Mouse (Mus musculus) megakaryocyte, embryonic 14.5 days (primary cell): ENCODE data around the gene Fbxo4. TPM values are rescaled to one million over a fixed set of nuclear protein-coding genes. Genes with fewer than 3 reads are reported as not detected.

Experiments used
- H3K27me3 ChIP-seq: replicated peaks from 2 replicates; pipeline ENCODE3; 2012; ENCODE audit warnings: inconsistent platforms
- H3K36me3 ChIP-seq: replicated peaks from 2 replicates; pipeline ENCODE3; 2012; ENCODE audit warnings: low read length, inconsistent platforms, mixed read lengths
- H3K4me1 ChIP-seq: 2 replicates; pipeline ENCODE4 v1.6.1; 2012; ENCODE audit warnings: inconsistent platforms
- H3K4me3 ChIP-seq: replicated peaks from 2 replicates; pipeline ENCODE3; 2012; ENCODE audit warnings: moderate library complexity, mild to moderate bottlenecking, inconsistent platforms
- H3K9me3 ChIP-seq: 2 replicates; pipeline ENCODE4 v1.6.1; 2012; ENCODE audit warnings: inconsistent platforms
- FLI1 ChIP-seq: IDR thresholded peaks from 2 replicates; pipeline ENCODE4 v1.6.1; 2012; ENCODE audit warnings: low read length, inconsistent platforms, mixed read lengths
- GATA1 ChIP-seq: IDR thresholded peaks from 3 replicates; pipeline ENCODE4 v1.6.1; 2012; ENCODE audit warnings: mixed read lengths, low read length, inconsistent platforms, borderline replicate concordance
- polyA plus RNA-seq: library from polyadenylated mRNA; stranded (reverse); fragments of >175 nt; gene quantifications from 2 replicates; pipeline ENCODE4 v1.2.3, GENCODE M21; 2012; ENCODE audit warnings: low replicate concordance; ENCODE audit not compliant: insufficient read depth

Fbxo4 gene
- polyA plus RNA-seq, 1 experiment: 1.6 TPM

DNA sequence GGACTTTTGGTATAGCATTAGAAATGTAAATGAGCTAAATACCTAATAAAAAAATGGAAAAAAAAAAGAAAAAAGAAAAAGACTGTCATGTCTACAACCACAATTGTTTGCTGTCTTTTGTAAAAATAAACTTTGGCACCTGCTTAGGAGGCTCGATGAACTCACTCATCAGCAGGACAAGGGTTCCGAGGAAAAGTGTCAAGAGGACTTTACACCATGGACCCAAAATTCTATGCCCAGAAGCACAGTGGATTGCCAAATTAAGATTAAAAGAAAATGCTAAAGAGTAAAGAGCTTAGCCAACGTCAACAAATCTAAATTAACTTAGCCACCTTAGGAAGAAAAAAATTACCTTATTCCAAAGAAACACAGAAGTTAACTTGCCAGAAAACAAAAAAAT is 43.3 kb downstream of the Fbxo4 start:
- TF ChIP-seq FLI1 (no peak), GATA1 (no peak)
- no peaks in the 10 kb centered on the region for H3K9me3 ChIP-seq
- H3K27me3 ChIP-seq: no peaks in the 10 kb centered on the region

DNA sequence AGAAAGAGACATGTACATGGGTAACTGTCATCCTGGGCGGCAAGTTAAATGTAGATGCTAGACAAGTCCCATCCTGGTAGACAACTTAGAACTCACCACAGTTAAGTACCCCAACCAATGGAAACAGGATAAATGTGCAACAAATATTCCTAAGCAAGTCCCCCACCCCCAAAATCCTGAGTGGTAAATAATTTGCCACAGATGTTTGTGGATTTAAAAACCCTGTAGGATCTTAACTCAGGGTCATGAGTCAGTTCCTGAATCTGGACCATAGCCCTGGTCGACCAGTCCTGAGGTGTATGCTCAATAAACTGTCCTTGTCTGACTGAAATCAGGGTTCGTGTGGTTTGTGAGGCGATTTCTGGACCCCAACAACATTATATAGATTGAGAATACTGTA is 45.9 kb downstream of the Fbxo4 start:
- TF ChIP-seq GATA1 (no peak), FLI1 (no peak)
- Histone ChIP-seq H3K4me1 (no peaks in the 10 kb centered on the region), H3K36me3 (no peaks in the 10 kb centered on the region), H3K9me3 (no peaks in the 10 kb centered on the region), H3K27me3 (no peaks in the 10 kb centered on the region), H3K4me3 (no peak overlapping the region)

More for the DNA sequence above, 43.3 kb downstream of the Fbxo4 start:
- no peaks in the 10 kb centered on the region for H3K4me1 ChIP-seq
- H3K4me3 ChIP-seq: no peak overlapping the region
- no peaks in the 10 kb centered on the region for H3K36me3 ChIP-seq

DNA sequence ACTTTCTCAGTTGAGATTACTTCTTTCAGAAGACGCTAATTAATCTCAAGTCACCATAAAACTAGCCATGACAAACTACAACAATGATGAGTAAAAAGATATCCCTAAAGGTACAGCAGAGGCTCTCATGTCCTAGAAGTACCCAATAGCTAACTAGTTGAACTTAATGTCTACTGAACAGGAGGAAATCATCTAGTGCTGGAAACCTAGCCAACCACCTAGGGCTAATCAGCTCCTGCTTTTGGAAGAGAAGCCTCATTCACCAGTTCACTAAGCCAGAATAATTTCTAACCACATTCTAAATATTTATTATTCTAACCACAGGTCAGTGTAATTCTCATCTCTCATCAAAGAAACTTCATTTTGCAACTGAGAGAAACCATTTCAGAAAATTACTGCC is 47.4 kb downstream of the Fbxo4 start:
- no peaks in the 10 kb centered on the region for H3K9me3 ChIP-seq
- H3K36me3 ChIP-seq: no peaks in the 10 kb centered on the region
- no peak overlapping the region for H3K4me3 ChIP-seq
- H3K4me1 ChIP-seq: no peaks in the 10 kb centered on the region
- TF ChIP-seq GATA1 (no peak), FLI1 (no peak)
- H3K27me3 ChIP-seq: no peaks in the 10 kb centered on the region

Other genes with a start within 250 kb of the Fbxo4 start
- 0.48 TPM in 1 of 2 replicates, not detected in the other for gene AW549877, start 16.2 kb upstream of the Fbxo4 start, polyA plus RNA-seq
- 2.0 and 15.4 TPM in 2 replicates for gene Oxct1, start 46.8 kb upstream of the Fbxo4 start, polyA plus RNA-seq